Mouse (Mus musculus): ENCODE results near the gene Hdgf.

DNA sequence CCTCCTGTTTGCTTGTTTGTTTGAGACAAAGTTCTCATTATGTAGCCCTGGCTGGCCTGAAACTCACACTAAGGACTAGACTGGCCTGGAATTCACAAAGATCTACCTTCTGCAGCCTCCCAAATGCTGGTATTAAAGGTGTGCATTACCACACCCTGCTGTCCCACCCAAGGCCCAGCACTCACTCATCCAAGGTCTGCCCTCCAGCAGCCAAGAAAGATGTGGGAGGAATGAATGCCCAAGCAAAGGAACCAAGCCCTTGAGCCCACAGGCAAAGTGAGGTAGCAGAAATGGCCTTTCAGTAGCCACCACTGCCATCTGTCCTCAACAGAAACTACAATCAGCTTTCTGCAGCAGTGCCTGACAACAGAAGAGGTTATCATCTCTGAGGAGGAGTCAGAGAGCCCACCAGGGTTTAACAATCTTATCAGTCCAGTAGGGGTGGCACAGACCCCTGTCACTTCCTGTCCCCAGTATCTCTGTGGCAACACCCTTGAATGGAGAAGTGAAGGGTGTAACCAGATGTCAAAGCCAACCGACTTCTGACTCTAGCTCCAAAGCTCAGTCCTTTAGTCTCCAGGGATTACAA is 5.0 kb upstream of the Hdgf start:
- TF ChIP-seq POLR2AphosphoS2 (IDR thresholded peaks at IDR 0.05; ENCODE audit: insufficient read length, low read depth) (no peak), POLR2A (IDR thresholded peaks at IDR 0.05; ENCODE audit: insufficient read length, low read depth) (no peak), MYOG (IDR thresholded peaks at IDR 0.05; ENCODE audit: control insufficient read depth in 1 of 3, insufficient read depth in 1 of 3, insufficient read length in 2 of 3, low read depth in 2 of 3) (no peak), TCF3 (IDR thresholded peaks at IDR 0.05; ENCODE audit: insufficient read length, low read depth) (no peak), MYOD1 (IDR thresholded peaks at IDR 0.05; ENCODE audit: control insufficient read depth in 1 of 3, insufficient read length in 2 of 3, low read depth in 2 of 3) (no peak), SRF (IDR thresholded peaks at IDR 0.05; ENCODE audit: control insufficient read depth, insufficient read length, low read depth) (no peak), TCF12 (IDR thresholded peaks at IDR 0.05; ENCODE audit: insufficient read depth, poor library complexity, severe bottlenecking) (no peak), USF1 (IDR thresholded peaks at IDR 0.05; ENCODE audit: low read depth) (no peak), E2F4 (IDR thresholded peaks at IDR 0.05; ENCODE audit: insufficient read depth) (no peak), REST (IDR thresholded peaks at IDR 0.05; ENCODE audit: insufficient read depth, insufficient read length) (no peak)
